Mouse (Mus musculus): ENCODE results near the gene Tcfl5.

The Tcfl5 gene

GRCm38 (mm10) chr2:180578686-180579085, 63.8 kb downstream of the Tcfl5 start:
- H3K27me3 ChIP-seq (ENCODE audit: control insufficient read depth, insufficient read depth, low read length, poor library complexity, severe bottlenecking) = no peaks in the 10 kb centered on the region
- peak; percentile 89 for DNase-seq (ENCODE audit: low read depth, low spot score)
- H3K36me3 ChIP-seq (ENCODE audit: control insufficient read depth, insufficient read depth, low read length, poor library complexity, severe bottlenecking) = no peaks in the 10 kb centered on the region

DNA sequence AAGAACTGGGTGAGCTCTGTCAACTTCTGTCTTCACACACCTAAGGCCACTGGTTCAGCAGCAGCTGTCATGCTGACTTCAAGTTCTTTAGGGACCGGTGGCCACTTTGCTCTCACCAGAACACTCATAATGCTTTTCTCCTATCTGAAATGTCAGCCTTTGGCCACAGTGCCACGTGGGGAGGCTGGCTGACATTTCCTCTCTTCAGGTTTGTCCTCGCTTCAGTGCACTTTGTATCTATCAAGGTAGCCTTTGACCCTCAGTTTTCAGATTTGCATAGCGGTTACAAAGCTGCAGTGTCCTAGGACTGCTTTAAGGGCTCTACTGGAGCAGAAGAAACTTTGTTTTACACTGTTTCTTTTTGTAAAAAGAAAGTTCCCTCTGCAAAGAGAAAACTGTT, 66.0 kb downstream of the Tcfl5 start:
- H3K27me3 ChIP-seq (ENCODE audit: control insufficient read depth, insufficient read depth, low read length, poor library complexity, severe bottlenecking) = no peaks in the 10 kb centered on the region
- peak; percentile 57 for DNase-seq (ENCODE audit: low read depth, low spot score)
- H3K36me3 ChIP-seq (ENCODE audit: control insufficient read depth, insufficient read depth, low read length, poor library complexity, severe bottlenecking) = no peaks in the 10 kb centered on the region

Data from splenic B cell, adult 2 months (primary cell).